Mouse (Mus musculus): Measurements from ENCODE around the gene C1s2. TPM values are rescaled to one million over a fixed set of nuclear protein-coding genes. Genes with fewer than 3 reads are reported as not detected.

Gene C1s2
- polyA plus RNA-seq (2017; shearing (Covaris generic)) = not detected

DNA sequence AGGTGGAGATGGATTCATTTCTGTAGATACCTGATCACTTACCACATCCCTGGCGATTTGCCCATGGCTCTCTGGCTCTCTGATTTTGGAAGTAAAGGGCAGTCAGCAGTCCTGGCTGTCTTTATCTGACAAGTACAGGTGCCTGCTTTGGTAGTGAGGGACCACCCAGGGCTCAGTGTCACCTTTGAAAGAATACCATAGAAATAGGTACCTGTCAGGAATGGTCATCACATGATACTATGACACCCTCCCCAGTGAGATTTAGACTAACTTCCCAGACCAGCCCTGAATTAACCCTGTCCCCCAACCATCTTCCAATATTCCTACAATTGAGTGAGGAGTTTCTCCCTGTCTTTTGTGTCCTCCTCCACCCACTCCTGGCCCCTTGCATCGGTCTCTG is at the start of gene C1s2:
TSS of gene C1s2 (minus strand) at position 101 of the 400 bp plus-strand sequence.

DNA sequence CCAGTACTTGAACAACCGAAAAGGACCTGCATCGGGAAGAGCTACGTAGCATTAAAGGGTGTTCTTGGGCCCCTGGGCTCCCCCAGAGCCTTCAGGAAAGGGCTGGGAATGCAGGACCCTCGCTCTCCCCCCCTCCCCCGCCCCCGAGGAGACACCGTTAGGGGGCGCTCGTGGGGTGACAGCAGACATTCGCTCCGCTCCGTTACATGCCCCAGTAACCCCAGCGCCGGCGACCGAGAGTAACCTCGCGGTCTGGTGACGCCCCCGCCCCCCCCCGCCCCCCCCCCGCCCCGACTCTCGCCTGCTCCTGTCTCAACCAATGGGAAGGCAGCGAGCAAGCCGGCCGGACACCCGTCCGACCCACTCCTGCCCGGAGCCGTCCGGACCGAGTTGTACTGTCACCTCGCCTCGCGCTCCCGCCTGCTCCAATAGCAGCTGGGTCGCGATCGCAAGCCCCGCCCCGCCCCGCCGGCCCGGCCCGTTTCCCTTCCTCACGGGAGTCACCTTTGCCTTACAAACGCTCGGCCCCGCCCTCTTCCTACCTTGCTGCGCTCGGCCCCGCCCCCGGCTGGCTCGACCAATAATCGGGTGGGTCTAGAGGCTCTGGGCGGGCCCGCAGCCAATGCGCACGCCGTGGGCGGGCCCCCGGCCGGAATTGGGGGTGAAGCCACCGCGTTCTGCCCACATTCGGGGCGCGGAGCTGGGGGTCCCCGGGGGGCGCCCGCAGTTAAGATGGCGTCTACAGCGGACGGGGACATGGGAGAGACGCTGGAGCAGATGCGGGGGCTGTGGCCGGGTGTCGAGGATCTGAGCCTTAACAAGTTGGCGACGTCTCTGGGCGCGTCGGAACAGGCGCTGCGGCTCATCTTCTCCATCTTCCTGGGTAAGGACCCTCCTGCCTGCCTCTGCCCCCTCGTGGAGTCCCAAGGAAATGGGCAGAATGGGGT is 26.9 kb upstream of the C1s2 start, which contains the start of gene Lpcat3:
TSS of gene Lpcat3 (plus strand) at position 551 of the 947 bp plus-strand sequence.

Other genes starting within 250 kb of the C1s2 start
- gene Pex5, start 221.0 kb downstream of the C1s2 start, polyA plus RNA-seq (2017; shearing (Covaris generic)) = 43.7 TPM
- 0.28 TPM for gene Clstn3, start 171.3 kb downstream of the C1s2 start, polyA plus RNA-seq (2017; shearing (Covaris generic))
- not detected for gene C1rl, start 143.0 kb downstream of the C1s2 start, polyA plus RNA-seq (2017; shearing (Covaris generic))
- gene C1ra, start 123.7 kb downstream of the C1s2 start, polyA plus RNA-seq (2017; shearing (Covaris generic)) = 0.45 TPM
- gene C1s1, start 93.7 kb downstream of the C1s2 start, polyA plus RNA-seq (2017; shearing (Covaris generic)) = not detected
- gene C1rb, start 65.8 kb downstream of the C1s2 start, polyA plus RNA-seq (2017; shearing (Covaris generic)) = not detected
- gene Lpcat3, start 26.9 kb upstream of the C1s2 start, polyA plus RNA-seq (2017; shearing (Covaris generic)) = 56.7 TPM
- 306 TPM for gene Emg1, start 76.1 kb upstream of the C1s2 start, polyA plus RNA-seq (2017; shearing (Covaris generic))
- gene Phb2, start 76.3 kb upstream of the C1s2 start, polyA plus RNA-seq (2017; shearing (Covaris generic)) = 205 TPM
- gene Ptpn6, start 102.6 kb upstream of the C1s2 start, polyA plus RNA-seq (2017; shearing (Covaris generic)) = 376 TPM
- 525 TPM for gene Grcc10, start 105.3 kb upstream of the C1s2 start, polyA plus RNA-seq (2017; shearing (Covaris generic))
- gene Gm45234, start 119.9 kb upstream of the C1s2 start, polyA plus RNA-seq (2017; shearing (Covaris generic)) = not detected
- 2.9 TPM for gene Atn1, start 120.4 kb upstream of the C1s2 start, polyA plus RNA-seq (2017; shearing (Covaris generic))
- 8.5 TPM for gene Eno2, start 133.6 kb upstream of the C1s2 start, polyA plus RNA-seq (2017; shearing (Covaris generic))
- 2.4 TPM for gene Lrrc23, start 143.6 kb upstream of the C1s2 start, polyA plus RNA-seq (2017; shearing (Covaris generic))
- 8.8 TPM for gene Spsb2, start 172.6 kb upstream of the C1s2 start, polyA plus RNA-seq (2017; shearing (Covaris generic))
- gene Tpi1, start 178.2 kb upstream of the C1s2 start, polyA plus RNA-seq (2017; shearing (Covaris generic)) = 134 TPM
- gene Usp5, start 193.4 kb upstream of the C1s2 start, polyA plus RNA-seq (2017; shearing (Covaris generic)) = 143 TPM
- gene Cdca3, start 193.5 kb upstream of the C1s2 start, polyA plus RNA-seq (2017; shearing (Covaris generic)) = 8.5 TPM
- not detected for gene Gnb3, start 204.2 kb upstream of the C1s2 start, polyA plus RNA-seq (2017; shearing (Covaris generic))
- gene P3h3, start 221.7 kb upstream of the C1s2 start, polyA plus RNA-seq (2017; shearing (Covaris generic)) = not detected
- gene Gpr162, start 227.9 kb upstream of the C1s2 start, polyA plus RNA-seq (2017; shearing (Covaris generic)) = 0.39 TPM

Data from inflammation-experienced regulatory T-cells, adult 16 weeks (primary cell).